Mouse (Mus musculus): Measurements from ENCODE around the gene Rnf212b. TPM values are rescaled to one million over a fixed set of nuclear protein-coding genes. Genes with fewer than 3 reads are reported as not detected.

The Rnf212b gene
- total RNA-seq, 2 experiments from 2014 or later = 0.51 TPM; not detected in 1

Other genes starting within 250 kb of the Rnf212b start
- gene Ajuba, start 236.6 kb upstream of the Rnf212b start, total RNA-seq (2021) = 10 to 100 TPM; 20.5 to 26.0 TPM
- 1 to 10 TPM; 2.7 to 6.5 TPM for gene 4931414P19Rik, start 208.1 kb upstream of the Rnf212b start, total RNA-seq (2021)
- 100 to 1,000 TPM; 273 to 381 TPM for gene Psmb5, start 196.1 kb upstream of the Rnf212b start, total RNA-seq (2021)
- not detected for gene Psmb11, start 192.7 kb upstream of the Rnf212b start, total RNA-seq (2021)
- not detected for gene Gm17606, start 173.2 kb upstream of the Rnf212b start, total RNA-seq (2021)
- 1 to 10 TPM in 1 of 2 experiments, under 1 TPM in 1; 0.70 to 1.2 TPM for gene Cdh24, start 172.8 kb upstream of the Rnf212b start, total RNA-seq (2021)
- 10 to 100 TPM; 43.5 to 43.7 TPM for gene 1700123O20Rik, start 127.9 kb upstream of the Rnf212b start, total RNA-seq (2021)
- 100 to 1,000 TPM; 162 to 171 TPM for gene Acin1, start 127.2 kb upstream of the Rnf212b start, total RNA-seq (2021)
- not detected for gene Gm29776, start 115.3 kb upstream of the Rnf212b start, total RNA-seq (2021)
- gene Cebpe, start 102.0 kb upstream of the Rnf212b start, total RNA-seq (2021) = under 1 TPM in 1 of 2 experiments, not detected in 1; 0.23 TPM
- 10 to 100 TPM; 24.6 to 55.6 TPM for gene Slc7a8, start 32.2 kb upstream of the Rnf212b start, total RNA-seq (2021)
- gene Homez, start 56.8 kb downstream of the Rnf212b start, total RNA-seq (2021) = 10 to 100 TPM; 12.8 to 15.6 TPM
- 10 to 100 TPM; 14.2 to 17.2 TPM for gene Ppp1r3e, start 63.4 kb downstream of the Rnf212b start, total RNA-seq (2021)
- 10 to 100 TPM; 53.1 to 59.3 TPM for gene Bcl2l2, start 69.2 kb downstream of the Rnf212b start, total RNA-seq (2021)
- gene Gm20521, start 69.3 kb downstream of the Rnf212b start, total RNA-seq (2021) = 1 to 10 TPM; 1.2 to 3.9 TPM
- 100 to 1,000 TPM; 137 to 177 TPM for gene Pabpn1, start 78.4 kb downstream of the Rnf212b start, total RNA-seq (2021)
- 10 to 100 TPM; 36.7 to 43.9 TPM for gene Slc22a17, start 99.0 kb downstream of the Rnf212b start, total RNA-seq (2021)
- gene Efs, start 112.0 kb downstream of the Rnf212b start, total RNA-seq (2021) = 1 to 10 TPM; 2.4 to 4.9 TPM
- not detected for gene Il25, start 118.6 kb downstream of the Rnf212b start, total RNA-seq (2021)
- under 1 TPM in 1 of 2 experiments, not detected in 1; 0.96 TPM for gene Cmtm5, start 122.1 kb downstream of the Rnf212b start, total RNA-seq (2021)
- gene Myh6, start 152.8 kb downstream of the Rnf212b start, total RNA-seq (2021) = under 1 TPM in 1 of 2 experiments, not detected in 1; 0.42 TPM
- gene Gm17428, start 162.8 kb downstream of the Rnf212b start, total RNA-seq (2021) = not detected
- under 1 TPM in 1 of 2 experiments, not detected in 1; 0.42 TPM for gene Myh7, start 180.5 kb downstream of the Rnf212b start, total RNA-seq (2021)
- gene Ngdn, start 201.3 kb downstream of the Rnf212b start, total RNA-seq (2021) = 10 to 100 TPM; 38.2 to 43.2 TPM

Measured in adrenal gland, adult 18-20 months (tissue).